Mouse (Mus musculus) ES-E14 (cell line): ENCODE measurements at regions not wholly inside any gene's neighbourhood (a gene's known extent, or its start where the extent isn't known, plus 50 kb on each side); places are given as distances from the start of the nearest gene placed in this dataset.

Experiments used
- DNase-seq: peaks from one replicate; pipeline ENCODE4 v3.0.0-alpha.2; 2013; ENCODE audit warnings: low read depth, low spot score
- H3K27ac ChIP-seq: 2 replicates; pipeline ENCODE4 v1.5.1; 2012; ENCODE audit warnings: low read depth, mild to moderate bottlenecking, low read length, moderate library complexity, mixed read lengths; ENCODE audit not compliant: poor library complexity, insufficient read depth, severe bottlenecking
- H3K36me3 ChIP-seq: 2 replicates; pipeline ENCODE4 v1.6.1; 2012; ENCODE audit warnings: mild to moderate bottlenecking, low read length, moderate library complexity, mixed read lengths; ENCODE audit not compliant: control insufficient read depth, poor library complexity, insufficient read depth, severe bottlenecking
- H3K4me1 ChIP-seq, 2 experiments: fragments of 150-350 bp in 1 of 2; sonication (generic) in 1 of 2; 2 replicates each; pipeline ENCODE4 v1.6.1; 2012; ENCODE audit warnings: low read length in 2 of 2, mild to moderate bottlenecking in 1 of 2, mixed read lengths in 1 of 2; ENCODE audit not compliant: control insufficient read depth in 2 of 2, insufficient read depth in 2 of 2, poor library complexity in 1 of 2
- H3K4me3 ChIP-seq, 2 experiments: fragments of 150-350 bp in 1 of 2; sonication (generic) in 1 of 2; 2 replicates each; pipeline ENCODE4 v1.5.1; 2012; ENCODE audit warnings: low read length in 2 of 2, low read depth in 1 of 2, mild to moderate bottlenecking in 1 of 2, mixed read lengths in 1 of 2; ENCODE audit not compliant: insufficient read depth in 1 of 2, poor library complexity in 1 of 2, severe bottlenecking in 1 of 2
- H3K9ac ChIP-seq: 2 replicates; pipeline ENCODE4 v1.6.1; 2012; ENCODE audit warnings: low read depth, mild to moderate bottlenecking, low read length, mixed read lengths; ENCODE audit not compliant: poor library complexity, insufficient read depth, severe bottlenecking
- H3K9me3 ChIP-seq: fragments of 150-350 bp; sonication (generic); 2 replicates; pipeline ENCODE4 v1.6.1; 2012; ENCODE audit warnings: low read depth, mild to moderate bottlenecking, low read length; ENCODE audit not compliant: control insufficient read depth, insufficient read depth
- CHD2 ChIP-seq: IDR thresholded peaks from 2 replicates; pipeline ENCODE4 v1.6.1; 2014; ENCODE audit warnings: mild to moderate bottlenecking, low read depth, low read length, inconsistent platforms
- HCFC1 ChIP-seq: IDR thresholded peaks from 2 replicates; pipeline ENCODE4 v1.6.1; 2012; ENCODE audit warnings: low read length, inconsistent platforms, borderline replicate concordance; ENCODE audit not compliant: insufficient read depth
- MAFK ChIP-seq: IDR thresholded peaks from 2 replicates; pipeline ENCODE4 v1.6.1; 2014; ENCODE audit warnings: mild to moderate bottlenecking, low read depth, low read length, inconsistent platforms; ENCODE audit not compliant: insufficient read depth
- ZC3H11A ChIP-seq: IDR thresholded peaks from 2 replicates; pipeline ENCODE4 v1.6.1; 2012; ENCODE audit warnings: low read depth, mild to moderate bottlenecking, inconsistent platforms, low read length, borderline replicate concordance
- ZNF384 ChIP-seq: IDR thresholded peaks from 2 replicates; pipeline ENCODE4 v1.6.1; 2012; ENCODE audit warnings: low read depth, low read length, inconsistent platforms
- in situ Hi-C, 2 experiments: fragments of 600-800 bp; cut with MboI; formaldehyde crosslinking; loops; one replicate each; pipeline ENCODE4 v1.15.1; 2025; ENCODE audit warnings: low sequenced_read_pairs in 2 of 2, inconsistent platforms in 1 of 2; ENCODE audit not compliant: unreplicated experiment in 2 of 2

GRCm38 (mm10) chr4:52301653-52302052 is 137.4 kb upstream of the Smc2 start:
- in situ Hi-C loops = no loop called here
- Histone ChIP-seq H3K4me3 (no peak overlapping the region), H3K9ac (no peak overlapping the region), H3K4me1 (no peaks in the 10 kb centered on the region), H3K36me3 (no peaks in the 10 kb centered on the region), H3K27ac (no peak overlapping the region), H3K9me3 (no peaks in the 10 kb centered on the region)
- no peak for TF ChIP-seq ZC3H11A
- no peak for TF ChIP-seq ZNF384
- no peak for TF ChIP-seq CHD2
- TF ChIP-seq MAFK = peak; percentile 67; the same call in 1 of the 2 replicates
- TF ChIP-seq HCFC1 = no peak
- DNase-seq = no peak

- in situ Hi-C loops = no loop called here
- DNase-seq = no peak
- no peaks in the 10 kb centered on the region for H3K36me3 ChIP-seq
- no peaks in the 10 kb centered on the region for H3K4me1 ChIP-seq
- no peak overlapping the region for H3K9ac ChIP-seq
- H3K9me3 ChIP-seq = no peaks in the 10 kb centered on the region
- TF ChIP-seq ZC3H11A = no peak
- TF ChIP-seq HCFC1 = no peak
- no peak for TF ChIP-seq ZNF384
- no peak for TF ChIP-seq CHD2
- no peak for TF ChIP-seq MAFK
- no peak overlapping the region for H3K27ac ChIP-seq
- no peak overlapping the region for H3K4me3 ChIP-seq
Observed at GRCm38 (mm10) chr4:52324300-52324699, 114.7 kb upstream of the Smc2 start.

- no peak overlapping the region for H3K4me3 ChIP-seq
- no peak overlapping the region for H3K27ac ChIP-seq
- no peaks in the 10 kb centered on the region for H3K4me1 ChIP-seq
- TF ChIP-seq ZC3H11A (no peak), ZNF384 (no peak), CHD2 (no peak), MAFK (no peak), HCFC1 (no peak)
- no peaks in the 10 kb centered on the region for H3K9me3 ChIP-seq
- in situ Hi-C loops = no loop called here
- no peak for DNase-seq
- no peak overlapping the region for H3K9ac ChIP-seq
- no peaks in the 10 kb centered on the region for H3K36me3 ChIP-seq
Observed at GRCm38 (mm10) chr4:52331361-52331951, 107.6 kb upstream of the Smc2 start.

- H3K9me3 ChIP-seq = no peaks in the 10 kb centered on the region
- no peak overlapping the region for H3K27ac ChIP-seq
- no peak for DNase-seq
- H3K36me3 ChIP-seq = no peaks in the 10 kb centered on the region
- no peak overlapping the region for H3K9ac ChIP-seq
- TF ChIP-seq ZNF384 = no peak
- no peak for TF ChIP-seq ZC3H11A
- TF ChIP-seq CHD2 = no peak
- no peak for TF ChIP-seq MAFK
- H3K4me3 ChIP-seq = no peak overlapping the region
- H3K4me1 ChIP-seq = no peaks in the 10 kb centered on the region
- in situ Hi-C loops = no loop called here
Observed at GRCm38 (mm10) chr4:52336365-52337017, 102.6 kb upstream of the Smc2 start.

GRCm38 (mm10) chr4:52341245-52341644 is 97.8 kb upstream of the Smc2 start:
- Histone ChIP-seq H3K4me1 (no peaks in the 10 kb centered on the region), H3K36me3 (no peaks in the 10 kb centered on the region), H3K4me3 (no peak overlapping the region), H3K9me3 (no peaks in the 10 kb centered on the region), H3K27ac (no peak overlapping the region), H3K9ac (no peak overlapping the region)
- TF ChIP-seq ZNF384 = no peak
- no peak for DNase-seq
- in situ Hi-C loops = no loop called here
